Comparison of ENCODE assay signal across 17 mouse cellular contexts in genomic region chr10:78158041-78158440, GRCm38 (mm10). TPM values are rescaled to one million over a fixed set of nuclear protein-coding genes. Genes with fewer than 3 reads are reported as not detected.
DNase-seq lines count a peak whose midpoint lies in the region; ATAC-seq lines count a peak whose summit lies in the region.
"Had no signal": no experiment of that assay in that cellular context is flagged by ENCODE, and none has a peak within 500 bp of the region (broad histone marks: within the 10 kb centered on the region; RNA-seq: fewer than 3 reads in every experiment).

No protein-coding gene starts in this region.

- no peak for ATAC-seq in erythroblast, adult 5-6 weeks (replicated peaks; ENCODE audit: low FRiP score, poor library complexity, severe bottlenecking)
- ATAC-seq: midbrain, embryonic 13.5 days had no signal

- no peaks in the 10 kb centered on the region for H3K27me3 ChIP-seq in limb, embryonic 10.5 days (ENCODE audit: low read depth, poor library complexity, severe bottlenecking)
- H3K27me3 ChIP-seq: hindbrain, embryonic 15.5 days; limb, embryonic 15.5 days; lung, embryonic 15.5 days; midbrain, embryonic 13.5 days had no signal

- peaks cover 19% of the 10 kb centered on the region for H3K36me3 ChIP-seq in limb, embryonic 10.5 days

- DNase-seq in cerebellum, adult 9-11 months: peak; percentile 19
- DNase-seq in cerebellum, adult 8-10 months: no peak
- DNase-seq in kidney, postnatal 25 days: peak; percentile 66 to 69
- no peak for DNase-seq in kidney, adult 18-20 months
- DNase-seq in R1 (ENCODE audit: low read depth, low spot score): peak; percentile 31
- peak; percentile 66 for DNase-seq in gonadal fat pad, adult 2 months (ENCODE audit: low read depth)
- DNase-seq in limb, embryonic 10.5 days (ENCODE audit: low spot score): no peak
- DNase-seq: cerebellum, postnatal 25 days; heart, postnatal 14 days; thymus, postnatal 4 days had no signal

- no peak overlapping the region for H3K27ac ChIP-seq in limb, embryonic 10.5 days
- H3K27ac ChIP-seq: hindbrain, embryonic 15.5 days; left cerebral cortex, adult 2 months; limb, embryonic 15.5 days; lung, embryonic 15.5 days; midbrain, embryonic 13.5 days had no signal

- H3K4me1 ChIP-seq in limb, embryonic 10.5 days: peaks cover 10% of the 10 kb centered on the region

- no peaks in the 10 kb centered on the region for H3K9me3 ChIP-seq in limb, embryonic 10.5 days (replicated peaks)
- H3K9me3 ChIP-seq: hindbrain, embryonic 15.5 days; limb, embryonic 15.5 days; lung, embryonic 15.5 days; midbrain, embryonic 13.5 days had no signal

- H3K4me3 ChIP-seq in limb, embryonic 10.5 days: no peak overlapping the region
- H3K4me3 ChIP-seq: hindbrain, embryonic 15.5 days; left cerebral cortex, adult 2 months; limb, embryonic 15.5 days; lung, embryonic 15.5 days; midbrain, embryonic 13.5 days; myocyte had no signal

- WGBS in limb, embryonic 10.5 days: 94% methylated on average over 15 of the region's 15 CpGs

RNA-seq across cellular contexts. Expression of gene D10Jhu81e, which starts 11.5 kb away (rescaled TPM):
- polyA plus RNA-seq in gonadal fat pad, adult 2 months (2012; rRNA removed): 111 and 126 TPM in 2 replicates
- 19.9 and 20.3 TPM in 2 replicates for polyA plus RNA-seq in limb, embryonic 10.5 days (2016; fragmentation: Nextera tagmentation; extraction: Ambion mirVana)
- total RNA-seq in erythroblast, adult 5-6 weeks (2015; ENCODE audit: low replicate concordance): 13.6 and 14.6 TPM in 2 replicates
- 11.8 and 18.5 TPM in 2 replicates for total RNA-seq in erythroblast, adult 5-6 weeks (2017; ENCODE audit: low replicate concordance)

RNA-seq across cellular contexts. Expression of gene Pwp2, which starts 26.9 kb away (rescaled TPM):
- 7.9 and 9.8 TPM in 2 replicates for polyA plus RNA-seq in gonadal fat pad, adult 2 months (2012; rRNA removed)
- polyA plus RNA-seq in limb, embryonic 10.5 days (2016; fragmentation: Nextera tagmentation; extraction: Ambion mirVana): 35.0 and 38.6 TPM in 2 replicates
- 0.19 TPM in 1 of 2 replicates, not detected in the other for total RNA-seq in erythroblast, adult 5-6 weeks (2015; ENCODE audit: low replicate concordance)
- total RNA-seq in erythroblast, adult 5-6 weeks (2017; ENCODE audit: low replicate concordance): 5.5 and 5.9 TPM in 2 replicates

Comparison
In these comparisons a context has a peak if more than half of its experiments do, and no peak if none do; other contexts are left out.
1. DNase-seq: peak in cerebellum, adult 9-11 months (single experiment), kidney, postnatal 25 days (2 of 2), R1 (single experiment) and gonadal fat pad, adult 2 months (single experiment); none in cerebellum, adult 8-10 months (single experiment), kidney, adult 18-20 months (single experiment) and limb, embryonic 10.5 days (single experiment).